Mouse (Mus musculus): ENCODE results near the gene Pam. TPM values are rescaled to one million over a fixed set of nuclear protein-coding genes. Genes with fewer than 3 reads are reported as not detected.
"Not testable (repeated sequence)": the region's sequence is repeated elsewhere in the genome, so short reads cannot be mapped to it uniquely, and the experiment has no call there.

Pam gene
- total and polyA plus RNA-seq, 2 experiments: 11.8 to 30.5 TPM

DNA sequence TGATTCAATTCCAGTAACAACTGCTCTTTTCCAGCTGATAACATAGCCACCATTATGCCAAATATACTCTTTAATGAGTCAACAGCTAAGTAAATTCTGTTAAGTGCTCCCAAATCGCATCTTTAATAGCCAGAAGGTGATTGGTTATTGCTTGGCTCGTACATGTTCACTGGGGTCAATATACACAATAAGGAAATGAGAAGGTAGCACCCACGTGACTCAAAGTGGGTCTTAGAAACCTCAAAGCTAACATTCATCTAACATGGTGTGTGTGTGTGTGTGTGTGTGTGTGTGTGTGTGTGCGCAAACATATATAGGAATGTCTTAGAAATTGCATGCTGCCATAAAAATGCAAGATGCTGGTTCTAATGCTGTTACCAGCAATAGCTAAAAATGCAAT is 79.9 kb downstream of the Pam start:
- DNase-seq (ENCODE audit: extremely low read depth, low read depth, low spot score): no peak
- Histone ChIP-seq H3K79me2 (ENCODE audit: control insufficient read depth, insufficient read depth, low read length) (no peaks in the 10 kb centered on the region), H3K4me3 (ENCODE audit: insufficient read depth, low read depth, low read length) (no peak overlapping the region), H3K27ac (replicated peaks; ENCODE audit: insufficient read depth, low read depth, low read length) (no peak overlapping the region), H3K9ac (ENCODE audit: low read depth, low read length) (no peak overlapping the region), H3K4me1 (ENCODE audit: control insufficient read depth, insufficient read depth, low read length) (no peaks in the 10 kb centered on the region), H3K27me3 (ENCODE audit: control insufficient read depth, insufficient read depth, low read length) (no peaks in the 10 kb centered on the region), H3K36me3 (ENCODE audit: control insufficient read depth, insufficient read depth, low read length) (no peaks in the 10 kb centered on the region)
- 81% methylated on average over 4 of the region's 4 CpGs for WGBS
- no peak for TF ChIP-seq CTCF (IDR thresholded peaks at IDR 0.05; ENCODE audit: low read depth, low read length)
- no peak for TF ChIP-seq POLR2A (IDR thresholded peaks at IDR 0.05; ENCODE audit: extremely low read depth, insufficient read depth, low read length)

DNA sequence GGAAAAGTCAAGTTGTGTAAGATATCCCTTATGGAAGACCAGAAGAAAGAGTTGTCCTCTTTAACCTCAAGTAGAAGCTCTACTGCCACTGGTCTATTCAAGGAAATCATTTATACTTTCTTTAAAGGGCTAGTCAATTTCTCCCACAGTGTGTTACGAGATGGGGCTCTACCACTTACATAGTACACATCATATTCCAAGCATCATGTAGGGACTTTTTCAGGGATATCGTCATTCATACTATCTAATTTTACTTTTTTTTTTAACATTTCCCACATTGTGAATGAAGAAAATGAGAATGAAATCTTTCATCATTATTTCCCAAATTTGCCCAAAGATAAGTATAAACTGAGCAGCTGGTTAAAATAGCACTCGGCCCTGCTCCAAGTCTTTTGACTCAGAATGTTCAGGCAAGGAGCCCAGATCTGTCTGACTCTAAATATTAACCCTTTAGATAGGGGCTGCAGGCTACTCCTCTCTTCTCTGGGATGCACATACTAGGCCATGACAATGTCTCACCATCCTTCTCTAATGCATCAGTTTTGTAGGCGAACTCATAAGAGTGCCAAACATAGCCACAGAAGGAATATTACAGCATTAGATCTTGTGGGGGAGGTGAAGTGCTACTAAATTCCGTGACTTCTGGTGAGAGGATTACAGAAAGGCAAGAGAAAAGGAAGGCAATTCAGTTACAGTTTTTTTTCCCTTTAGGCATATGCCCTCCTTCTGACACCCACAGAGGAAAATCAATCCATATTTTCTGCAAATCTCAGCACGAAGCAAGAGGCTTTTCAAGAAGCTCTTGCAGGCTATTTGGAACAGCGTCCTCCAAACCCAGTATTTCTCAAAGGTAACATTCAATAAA is 92.7 kb downstream of the Pam start:
- 71% methylated on average over 7 of the region's 7 CpGs for WGBS
- no peaks in the 10 kb centered on the region for H3K27me3 ChIP-seq (ENCODE audit: control insufficient read depth, insufficient read depth, low read length)
- H3K9ac ChIP-seq (ENCODE audit: low read depth, low read length): no peak overlapping the region
- no peak overlapping the region for H3K4me3 ChIP-seq (ENCODE audit: insufficient read depth, low read depth, low read length)
- peak; percentile 15 for DNase-seq (ENCODE audit: extremely low read depth, low read depth, low spot score)
- H3K4me1 ChIP-seq (ENCODE audit: control insufficient read depth, insufficient read depth, low read length): no peaks in the 10 kb centered on the region
- H3K36me3 ChIP-seq (ENCODE audit: control insufficient read depth, insufficient read depth, low read length): no peaks in the 10 kb centered on the region
- no peak overlapping the region for H3K27ac ChIP-seq (replicated peaks; ENCODE audit: insufficient read depth, low read depth, low read length)
- TF ChIP-seq CTCF (IDR thresholded peaks at IDR 0.05; ENCODE audit: low read depth, low read length): no peak
- no peak for TF ChIP-seq POLR2A (IDR thresholded peaks at IDR 0.05; ENCODE audit: extremely low read depth, insufficient read depth, low read length)
- H3K79me2 ChIP-seq (ENCODE audit: control insufficient read depth, insufficient read depth, low read length): no peaks in the 10 kb centered on the region

DNA sequence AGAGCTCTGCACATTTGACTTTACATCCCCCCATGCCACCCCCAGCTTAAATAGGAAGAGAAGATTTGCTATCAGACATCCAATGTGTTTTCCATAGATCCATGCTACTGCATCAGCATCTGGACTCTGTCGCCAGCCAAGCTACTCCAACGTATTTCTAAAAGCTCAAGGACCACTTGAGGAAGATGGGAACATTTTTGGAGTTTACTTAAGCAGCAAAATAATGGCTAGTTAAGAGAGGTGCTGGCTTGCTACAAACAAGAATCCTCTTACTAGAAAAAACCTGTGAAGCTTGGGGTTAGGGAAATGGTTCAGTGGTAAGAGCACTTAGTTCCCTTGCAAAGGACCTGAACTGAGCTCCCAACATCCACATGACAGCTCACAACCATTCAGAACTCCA is 96.0 kb downstream of the Pam start:
- TF ChIP-seq POLR2A (IDR thresholded peaks at IDR 0.05; ENCODE audit: extremely low read depth, insufficient read depth, low read length): no peak
- TF ChIP-seq CTCF (IDR thresholded peaks at IDR 0.05; ENCODE audit: low read depth, low read length): no peak
- DNase-seq (ENCODE audit: extremely low read depth, low read depth, low spot score): no peak
- 90% methylated on average over 2 of the region's 2 CpGs for WGBS
- Histone ChIP-seq H3K27ac (replicated peaks; ENCODE audit: insufficient read depth, low read depth, low read length) (no peak overlapping the region), H3K4me3 (ENCODE audit: insufficient read depth, low read depth, low read length) (no peak overlapping the region), H3K9ac (ENCODE audit: low read depth, low read length) (no peak overlapping the region), H3K79me2 (ENCODE audit: control insufficient read depth, insufficient read depth, low read length) (no peaks in the 10 kb centered on the region), H3K36me3 (ENCODE audit: control insufficient read depth, insufficient read depth, low read length) (no peaks in the 10 kb centered on the region), H3K27me3 (ENCODE audit: control insufficient read depth, insufficient read depth, low read length) (no peaks in the 10 kb centered on the region), H3K4me1 (ENCODE audit: control insufficient read depth, insufficient read depth, low read length) (no peaks in the 10 kb centered on the region)

GRCm38 (mm10) chr1:97998961-97999360 is 96.5 kb downstream of the Pam start:
- H3K79me2 ChIP-seq (ENCODE audit: control insufficient read depth, insufficient read depth, low read length); H3K27ac ChIP-seq (replicated peaks; ENCODE audit: insufficient read depth, low read depth, low read length); H3K27me3 ChIP-seq (ENCODE audit: control insufficient read depth, insufficient read depth, low read length); H3K36me3 ChIP-seq (ENCODE audit: control insufficient read depth, insufficient read depth, low read length); H3K4me3 ChIP-seq (ENCODE audit: insufficient read depth, low read depth, low read length); H3K4me1 ChIP-seq (ENCODE audit: control insufficient read depth, insufficient read depth, low read length); DNase-seq (ENCODE audit: extremely low read depth, low read depth, low spot score); H3K9ac ChIP-seq (ENCODE audit: low read depth, low read length): not testable (repeated sequence)
- WGBS: 66% methylated on average over 5 of the region's 5 CpGs

DNA sequence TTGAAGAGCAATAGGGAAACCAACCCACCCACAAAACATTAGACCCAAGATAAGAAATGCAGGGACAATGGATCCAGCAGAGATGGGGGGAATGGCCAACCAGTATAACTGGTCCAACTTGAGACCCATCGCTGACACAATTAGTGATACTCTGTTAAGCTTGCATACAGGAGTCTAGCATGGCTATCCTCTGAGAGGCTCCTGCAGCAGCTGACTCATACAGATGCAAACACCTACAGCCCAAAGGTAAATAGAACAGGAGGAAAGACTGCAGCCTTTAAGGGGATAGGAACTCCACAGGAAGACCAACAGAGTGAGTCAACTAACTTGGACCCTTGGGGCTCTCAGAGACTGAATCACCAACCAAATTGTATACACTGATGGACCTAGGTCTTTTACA is 98.4 kb downstream of the Pam start:
- TF ChIP-seq CTCF (IDR thresholded peaks at IDR 0.05; ENCODE audit: low read depth, low read length) (no peak), POLR2A (IDR thresholded peaks at IDR 0.05; ENCODE audit: extremely low read depth, insufficient read depth, low read length) (no peak)

GRCm38 (mm10) chr1:97991976-97992375 is 103.5 kb downstream of the Pam start:
- Histone ChIP-seq H3K27ac (replicated peaks; ENCODE audit: insufficient read depth, low read depth, low read length) (no peak overlapping the region), H3K4me3 (ENCODE audit: insufficient read depth, low read depth, low read length) (no peak overlapping the region), H3K79me2 (ENCODE audit: control insufficient read depth, insufficient read depth, low read length) (no peaks in the 10 kb centered on the region), H3K36me3 (ENCODE audit: control insufficient read depth, insufficient read depth, low read length) (no peaks in the 10 kb centered on the region), H3K9ac (ENCODE audit: low read depth, low read length) (no peak overlapping the region), H3K27me3 (ENCODE audit: control insufficient read depth, insufficient read depth, low read length) (no peaks in the 10 kb centered on the region), H3K4me1 (ENCODE audit: control insufficient read depth, insufficient read depth, low read length) (no peaks in the 10 kb centered on the region; the same call in 1 of the 2 replicates)
- TF ChIP-seq POLR2A (IDR thresholded peaks at IDR 0.05; ENCODE audit: extremely low read depth, insufficient read depth, low read length) (no peak), CTCF (IDR thresholded peaks at IDR 0.05; ENCODE audit: low read depth, low read length) (no peak)
- DNase-seq (ENCODE audit: extremely low read depth, low read depth, low spot score): no peak
- WGBS: 70% methylated on average over 3 of the region's 3 CpGs

More for the DNA sequence above, 98.4 kb downstream of the Pam start:
- no peaks in the 10 kb centered on the region; the same call in 1 of the 2 replicates for H3K4me1 ChIP-seq (ENCODE audit: control insufficient read depth, insufficient read depth, low read length)
- no peaks in the 10 kb centered on the region for H3K36me3 ChIP-seq (ENCODE audit: control insufficient read depth, insufficient read depth, low read length)
- no peak overlapping the region for H3K9ac ChIP-seq (ENCODE audit: low read depth, low read length)
- H3K79me2 ChIP-seq (ENCODE audit: control insufficient read depth, insufficient read depth, low read length): no peaks in the 10 kb centered on the region
- no peak overlapping the region for H3K27ac ChIP-seq (replicated peaks; ENCODE audit: insufficient read depth, low read depth, low read length)
- 51% methylated on average over 1 of the region's 1 CpGs for WGBS
- H3K27me3 ChIP-seq (ENCODE audit: control insufficient read depth, insufficient read depth, low read length): no peaks in the 10 kb centered on the region
- no peak overlapping the region for H3K4me3 ChIP-seq (ENCODE audit: insufficient read depth, low read depth, low read length)
- no peak for DNase-seq (ENCODE audit: extremely low read depth, low read depth, low spot score)
